Mouse (Mus musculus) cortical plate, adult 2 months (tissue): ENCODE measurements at regions not wholly inside any gene's neighbourhood (a gene's known extent, or its start where the extent isn't known, plus 50 kb on each side); places are given as distances from the start of the nearest gene placed in this dataset.

Source experiments
- CTCF ChIP-seq: fragments of 200-500 bp; IDR thresholded peaks from 2 replicates; pipeline ENCODE4 v1.5.1; 2011; ENCODE audit warnings: mild to moderate bottlenecking, control low read depth, low read length; ENCODE audit not compliant: insufficient read depth; ENCODE audit errors: extremely low read depth
- POLR2A ChIP-seq: fragments of 200-500 bp; IDR thresholded peaks from 2 replicates; pipeline ENCODE4 v1.6.1; 2011; ENCODE audit warnings: mild to moderate bottlenecking, low read length, control low read depth; ENCODE audit not compliant: insufficient read depth; ENCODE audit errors: extremely low read depth

DNA sequence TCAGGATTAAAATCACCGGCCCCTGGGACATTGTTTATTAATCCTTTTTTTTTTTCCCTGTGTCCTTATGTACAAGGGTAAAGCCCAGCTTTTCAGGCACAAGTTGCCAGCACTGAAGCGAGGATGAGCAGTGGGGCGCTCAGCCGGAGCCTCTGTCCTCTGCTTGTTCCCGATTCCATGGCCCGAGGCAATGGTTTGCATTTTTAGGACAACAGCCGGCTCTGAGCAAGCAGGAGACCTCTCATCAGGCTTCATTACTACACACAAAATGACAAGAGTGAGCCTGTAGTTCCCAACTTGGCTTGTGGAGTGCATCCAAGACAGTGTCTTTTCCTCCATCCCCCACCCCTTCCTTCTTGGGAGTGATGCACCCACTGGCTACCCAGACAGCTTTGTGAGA is 697.7 kb downstream of the Cypt12 start:
- TF ChIP-seq POLR2A = no peak
- TF ChIP-seq CTCF = no peak
